Mouse (Mus musculus): ENCODE measurements around the gene Gm3448. TPM values are rescaled to one million over a fixed set of nuclear protein-coding genes. Genes with fewer than 3 reads are reported as not detected.

The Gm3448 gene
- polyA plus RNA-seq, 1 experiment: 324 TPM

GRCm38 (mm10) chr17:15072211-15072610 lies 30.9 kb upstream of the Gm3448 start:
- no peak overlapping the region for H3K27ac ChIP-seq (ENCODE audit: control insufficient read depth, insufficient read depth, low read depth, low read length)
- no peaks in the 10 kb centered on the region for H3K4me1 ChIP-seq (ENCODE audit: control insufficient read depth, insufficient read depth, low read length)
- no peak overlapping the region for H3K4me3 ChIP-seq (ENCODE audit: control insufficient read depth, low read depth, low read length)
- TF ChIP-seq CTCF (IDR thresholded peaks at IDR 0.05; ENCODE audit: control insufficient read depth, insufficient read depth, insufficient replicate concordance, low read depth, low read length) (no peak), POLR2A (IDR thresholded peaks at IDR 0.05; ENCODE audit: control insufficient read depth, low read depth, low read length) (no peak)
- H3K27me3 ChIP-seq (ENCODE audit: control insufficient read depth, insufficient read depth, low read length): no peaks in the 10 kb centered on the region
- no peaks in the 10 kb centered on the region for H3K36me3 ChIP-seq (ENCODE audit: control insufficient read depth, insufficient read depth, low read length)

GRCm38 (mm10) chr17:15069124-15069523 lies 27.8 kb upstream of the Gm3448 start:
- Histone ChIP-seq H3K27me3 (ENCODE audit: control insufficient read depth, insufficient read depth, low read length) (no peaks in the 10 kb centered on the region), H3K4me1 (ENCODE audit: control insufficient read depth, insufficient read depth, low read length) (0 out of 2 replicates have a peak, but pooled peaks cover 2% of the 10 kb centered on the region), H3K4me3 (ENCODE audit: control insufficient read depth, low read depth, low read length) (no peak overlapping the region; the same call in 1 of the 2 replicates), H3K27ac (ENCODE audit: control insufficient read depth, insufficient read depth, low read depth, low read length) (no peak overlapping the region), H3K36me3 (ENCODE audit: control insufficient read depth, insufficient read depth, low read length) (peaks cover 2% of the 10 kb centered on the region; the same call in 1 of the 2 replicates)
- TF ChIP-seq CTCF (IDR thresholded peaks at IDR 0.05; ENCODE audit: control insufficient read depth, insufficient read depth, insufficient replicate concordance, low read depth, low read length): no peak
- no peak for TF ChIP-seq POLR2A (IDR thresholded peaks at IDR 0.05; ENCODE audit: control insufficient read depth, low read depth, low read length)

GRCm38 (mm10) chr17:15068040-15068792 lies 26.9 kb upstream of the Gm3448 start:
- Histone ChIP-seq H3K4me1 (ENCODE audit: control insufficient read depth, insufficient read depth, low read length) (0 out of 2 replicates have a peak, but pooled peaks cover 2% of the 10 kb centered on the region), H3K4me3 (ENCODE audit: control insufficient read depth, low read depth, low read length) (peak overlapping the region; percentile 19; the same call in 1 of the 2 replicates), H3K36me3 (ENCODE audit: control insufficient read depth, insufficient read depth, low read length) (peaks cover 2% of the 10 kb centered on the region; the same call in 1 of the 2 replicates), H3K27me3 (ENCODE audit: control insufficient read depth, insufficient read depth, low read length) (no peaks in the 10 kb centered on the region), H3K27ac (ENCODE audit: control insufficient read depth, insufficient read depth, low read depth, low read length) (peak overlapping the region; percentile 47)
- TF ChIP-seq POLR2A (IDR thresholded peaks at IDR 0.05; ENCODE audit: control insufficient read depth, low read depth, low read length): no peak; the same call in 1 of the 2 replicates

- 0 out of 2 replicates have a peak, but pooled peaks cover 2% of the 10 kb centered on the region for H3K4me1 ChIP-seq (ENCODE audit: control insufficient read depth, insufficient read depth, low read length)
- TF ChIP-seq POLR2A (IDR thresholded peaks at IDR 0.05; ENCODE audit: control insufficient read depth, low read depth, low read length): no peak
- TF ChIP-seq CTCF (IDR thresholded peaks at IDR 0.05; ENCODE audit: control insufficient read depth, insufficient read depth, insufficient replicate concordance, low read depth, low read length): no peak
- H3K27me3 ChIP-seq (ENCODE audit: control insufficient read depth, insufficient read depth, low read length): no peaks in the 10 kb centered on the region
- no peak overlapping the region for H3K27ac ChIP-seq (ENCODE audit: control insufficient read depth, insufficient read depth, low read depth, low read length)
- no peak overlapping the region for H3K4me3 ChIP-seq (ENCODE audit: control insufficient read depth, low read depth, low read length)
- peaks cover 2% of the 10 kb centered on the region for H3K36me3 ChIP-seq (ENCODE audit: control insufficient read depth, insufficient read depth, low read length)
Measured at GRCm38 (mm10) chr17:15066911-15067310, 25.6 kb upstream of the Gm3448 start.

- TF ChIP-seq CTCF (IDR thresholded peaks at IDR 0.05; ENCODE audit: control insufficient read depth, insufficient read depth, insufficient replicate concordance, low read depth, low read length) (no peak), POLR2A (IDR thresholded peaks at IDR 0.05; ENCODE audit: control insufficient read depth, low read depth, low read length) (no peak)
- Histone ChIP-seq H3K36me3 (ENCODE audit: control insufficient read depth, insufficient read depth, low read length) (peaks cover 3% of the 10 kb centered on the region), H3K27ac (ENCODE audit: control insufficient read depth, insufficient read depth, low read depth, low read length) (no peak overlapping the region), H3K4me3 (ENCODE audit: control insufficient read depth, low read depth, low read length) (no peak overlapping the region), H3K4me1 (ENCODE audit: control insufficient read depth, insufficient read depth, low read length) (0 out of 2 replicates have a peak, but pooled peaks cover 2% of the 10 kb centered on the region), H3K27me3 (ENCODE audit: control insufficient read depth, insufficient read depth, low read length) (no peaks in the 10 kb centered on the region)
Measured at GRCm38 (mm10) chr17:15066066-15066465, 24.7 kb upstream of the Gm3448 start.

GRCm38 (mm10) chr17:15065391-15066024 lies 24.2 kb upstream of the Gm3448 start:
- peaks cover 3% of the 10 kb centered on the region for H3K36me3 ChIP-seq (ENCODE audit: control insufficient read depth, insufficient read depth, low read length)
- no peaks in the 10 kb centered on the region for H3K27me3 ChIP-seq (ENCODE audit: control insufficient read depth, insufficient read depth, low read length)
- H3K4me1 ChIP-seq (ENCODE audit: control insufficient read depth, insufficient read depth, low read length): 0 out of 2 replicates have a peak, but pooled peaks cover 2% of the 10 kb centered on the region
- no peak for TF ChIP-seq CTCF (IDR thresholded peaks at IDR 0.05; ENCODE audit: control insufficient read depth, insufficient read depth, insufficient replicate concordance, low read depth, low read length)
- TF ChIP-seq POLR2A (IDR thresholded peaks at IDR 0.05; ENCODE audit: control insufficient read depth, low read depth, low read length): no peak
- H3K27ac ChIP-seq (ENCODE audit: control insufficient read depth, insufficient read depth, low read depth, low read length): no peak overlapping the region
- H3K4me3 ChIP-seq (ENCODE audit: control insufficient read depth, low read depth, low read length): no peak overlapping the region; the same call in 1 of the 2 replicates

GRCm38 (mm10) chr17:15060356-15060755 lies 19.0 kb upstream of the Gm3448 start:
- Histone ChIP-seq H3K4me1 (ENCODE audit: control insufficient read depth, insufficient read depth, low read length) (no peaks in the 10 kb centered on the region), H3K36me3 (ENCODE audit: control insufficient read depth, insufficient read depth, low read length) (peaks cover 6% of the 10 kb centered on the region), H3K27me3 (ENCODE audit: control insufficient read depth, insufficient read depth, low read length) (no peaks in the 10 kb centered on the region), H3K4me3 (ENCODE audit: control insufficient read depth, low read depth, low read length) (no peak overlapping the region), H3K27ac (ENCODE audit: control insufficient read depth, insufficient read depth, low read depth, low read length) (no peak overlapping the region)
- no peak for TF ChIP-seq CTCF (IDR thresholded peaks at IDR 0.05; ENCODE audit: control insufficient read depth, insufficient read depth, insufficient replicate concordance, low read depth, low read length)
- TF ChIP-seq POLR2A (IDR thresholded peaks at IDR 0.05; ENCODE audit: control insufficient read depth, low read depth, low read length): no peak
